Mouse (Mus musculus): ENCODE data around the gene Pycard. TPM values are rescaled to one million over a fixed set of nuclear protein-coding genes. Genes with fewer than 3 reads are reported as not detected.

Pycard gene
- total and polyA plus RNA-seq, 2 experiments from 2014 or later, result 7.4 to 8.1 TPM

- Histone ChIP-seq H3K27ac (ENCODE audit: low read depth, low read length) (no peak overlapping the region), H3K9ac (no peak overlapping the region), H3K4me2 (ENCODE audit: low read depth) (no peak overlapping the region), H3K4me3 (ENCODE audit: low read depth, low read length) (no peak overlapping the region), H3K4me1 (ENCODE audit: insufficient read depth) (no peaks in the 10 kb centered on the region), H3K27me3 (ENCODE audit: insufficient read depth, low read length) (no peaks in the 10 kb centered on the region), H3K9me3 (ENCODE audit: low read length) (no peaks in the 10 kb centered on the region), H3K36me3 (ENCODE audit: insufficient read depth) (no peaks in the 10 kb centered on the region)
- WGBS, result 92% methylated on average over 13 of the region's 13 CpGs
- DNase-seq, result no peak
- ATAC-seq, result no peak
- no peak for TF ChIP-seq CTCF (IDR thresholded peaks at IDR 0.05; ENCODE audit: low read depth)
These were observed 19.4 kb upstream of the Pycard start for GRCm38 (mm10) chr7:128013116-128013515.

- no peaks in the 10 kb centered on the region for H3K4me1 ChIP-seq (ENCODE audit: insufficient read depth)
- no peak overlapping the region for H3K27ac ChIP-seq (ENCODE audit: low read depth, low read length)
- no peak for DNase-seq
- H3K9me3 ChIP-seq (ENCODE audit: low read length), result no peaks in the 10 kb centered on the region
- H3K4me3 ChIP-seq (ENCODE audit: low read depth, low read length), result no peak overlapping the region
- no peak overlapping the region for H3K4me2 ChIP-seq (ENCODE audit: low read depth)
- H3K9ac ChIP-seq, result no peak overlapping the region
- no peak for TF ChIP-seq CTCF (IDR thresholded peaks at IDR 0.05; ENCODE audit: low read depth)
- 70% methylated on average over 13 of the region's 13 CpGs for WGBS
- no peak for ATAC-seq
- no peaks in the 10 kb centered on the region for H3K36me3 ChIP-seq (ENCODE audit: insufficient read depth)
- H3K27me3 ChIP-seq (ENCODE audit: insufficient read depth, low read length), result no peaks in the 10 kb centered on the region
These were observed 18.6 kb upstream of the Pycard start for GRCm38 (mm10) chr7:128012136-128012780.

- no peak overlapping the region for H3K4me2 ChIP-seq (ENCODE audit: low read depth)
- no peak overlapping the region for H3K9ac ChIP-seq
- DNase-seq, result no peak
- 64% methylated on average over 40 of the region's 40 CpGs for WGBS
- no peak overlapping the region for H3K27ac ChIP-seq (ENCODE audit: low read depth, low read length)
- ATAC-seq, result no peak
- H3K4me3 ChIP-seq (ENCODE audit: low read depth, low read length), result no peak overlapping the region
- H3K36me3 ChIP-seq (ENCODE audit: insufficient read depth), result no peaks in the 10 kb centered on the region
- no peaks in the 10 kb centered on the region for H3K9me3 ChIP-seq (ENCODE audit: low read length)
- no peak for TF ChIP-seq CTCF (IDR thresholded peaks at IDR 0.05; ENCODE audit: low read depth)
- H3K4me1 ChIP-seq (ENCODE audit: insufficient read depth), result no peaks in the 10 kb centered on the region
- no peaks in the 10 kb centered on the region for H3K27me3 ChIP-seq (ENCODE audit: insufficient read depth, low read length)
These were observed 16.2 kb upstream of the Pycard start for GRCm38 (mm10) chr7:128009715-128010340.

GRCm38 (mm10) chr7:128006193-128006592 is 12.5 kb upstream of the Pycard start:
- no peak for TF ChIP-seq CTCF (IDR thresholded peaks at IDR 0.05; ENCODE audit: low read depth)

GRCm38 (mm10) chr7:128004487-128005362 is 11.1 kb upstream of the Pycard start:
- ATAC-seq (no peak), DNase-seq (no peak)
- WGBS, result 28% methylated on average over 35 of the region's 35 CpGs
- H3K27ac ChIP-seq (ENCODE audit: low read depth, low read length), result no peak overlapping the region
- H3K9ac ChIP-seq, result no peak overlapping the region
- no peaks in the 10 kb centered on the region for H3K4me1 ChIP-seq (ENCODE audit: insufficient read depth)
- H3K27me3 ChIP-seq (ENCODE audit: insufficient read depth, low read length), result no peaks in the 10 kb centered on the region
- no peak overlapping the region for H3K4me3 ChIP-seq (ENCODE audit: low read depth, low read length)
- H3K36me3 ChIP-seq (ENCODE audit: insufficient read depth), result no peaks in the 10 kb centered on the region
- no peak for TF ChIP-seq CTCF (IDR thresholded peaks at IDR 0.05; ENCODE audit: low read depth)
- H3K9me3 ChIP-seq (ENCODE audit: low read length), result no peaks in the 10 kb centered on the region
- H3K4me2 ChIP-seq (ENCODE audit: low read depth), result no peak overlapping the region

More at GRCm38 (mm10) chr7:128006193-128006592, 12.5 kb upstream of the Pycard start:
- ATAC-seq (no peak), DNase-seq (no peak)
- Histone ChIP-seq H3K27me3 (ENCODE audit: insufficient read depth, low read length) (no peaks in the 10 kb centered on the region), H3K9ac (no peak overlapping the region), H3K9me3 (ENCODE audit: low read length) (no peaks in the 10 kb centered on the region), H3K4me3 (ENCODE audit: low read depth, low read length) (no peak overlapping the region), H3K27ac (ENCODE audit: low read depth, low read length) (no peak overlapping the region), H3K4me2 (ENCODE audit: low read depth) (no peak overlapping the region), H3K4me1 (ENCODE audit: insufficient read depth) (no peaks in the 10 kb centered on the region), H3K36me3 (ENCODE audit: insufficient read depth) (no peaks in the 10 kb centered on the region)
- WGBS, result 87% methylated on average over 7 of the region's 7 CpGs

GRCm38 (mm10) chr7:128004150-128004486 is 10.5 kb upstream of the Pycard start:
- ATAC-seq (no peak), DNase-seq (no peak)
- Histone ChIP-seq H3K4me1 (ENCODE audit: insufficient read depth) (no peaks in the 10 kb centered on the region), H3K4me3 (ENCODE audit: low read depth, low read length) (no peak overlapping the region), H3K27ac (ENCODE audit: low read depth, low read length) (no peak overlapping the region), H3K36me3 (ENCODE audit: insufficient read depth) (no peaks in the 10 kb centered on the region), H3K9ac (no peak overlapping the region), H3K9me3 (ENCODE audit: low read length) (no peaks in the 10 kb centered on the region), H3K27me3 (ENCODE audit: insufficient read depth, low read length) (no peaks in the 10 kb centered on the region), H3K4me2 (ENCODE audit: low read depth) (no peak overlapping the region)
- no peak for TF ChIP-seq CTCF (IDR thresholded peaks at IDR 0.05; ENCODE audit: low read depth)
- 69% methylated on average over 5 of the region's 5 CpGs for WGBS

- Histone ChIP-seq H3K9me3 (ENCODE audit: low read length) (no peaks in the 10 kb centered on the region), H3K4me2 (ENCODE audit: low read depth) (no peak within 1 kb of the TSS)
- WGBS, result 94% methylated on average over 2 of the region's 2 CpGs
These were observed 10.0 kb upstream of the Pycard start, which contains the start of gene Trim72 for GRCm38 (mm10) chr7:128003688-128004087. TSS of gene Trim72 (plus strand) at chr7:128003949.

More at GRCm38 (mm10) chr7:128003688-128004087, 10.0 kb upstream of the Pycard start, which contains the start of gene Trim72:
- DNase-seq, result no peak
- no peak for TF ChIP-seq CTCF (IDR thresholded peaks at IDR 0.05; ENCODE audit: low read depth)
- no peaks in the 10 kb centered on the region for H3K4me1 ChIP-seq (ENCODE audit: insufficient read depth)
- no peak within 1 kb of the TSS for H3K4me3 ChIP-seq (ENCODE audit: low read depth, low read length)
- no peaks in the 10 kb centered on the region for H3K36me3 ChIP-seq (ENCODE audit: insufficient read depth)
- H3K27me3 ChIP-seq (ENCODE audit: insufficient read depth, low read length), result no peaks in the 10 kb centered on the region
- H3K27ac ChIP-seq (ENCODE audit: low read depth, low read length), result no peak within 1 kb of the TSS
- no peak within 1 kb of the TSS for H3K9ac ChIP-seq
- no peak for ATAC-seq

Measured in forebrain, postnatal 0 days (tissue).